Mouse (Mus musculus): ENCODE results near the gene Wbp2. TPM values are rescaled to one million over a fixed set of nuclear protein-coding genes. Genes with fewer than 3 reads are reported as not detected.

Wbp2 gene
- polyA plus RNA-seq, 1 experiment from 2014 or later: 92.4 TPM

DNA sequence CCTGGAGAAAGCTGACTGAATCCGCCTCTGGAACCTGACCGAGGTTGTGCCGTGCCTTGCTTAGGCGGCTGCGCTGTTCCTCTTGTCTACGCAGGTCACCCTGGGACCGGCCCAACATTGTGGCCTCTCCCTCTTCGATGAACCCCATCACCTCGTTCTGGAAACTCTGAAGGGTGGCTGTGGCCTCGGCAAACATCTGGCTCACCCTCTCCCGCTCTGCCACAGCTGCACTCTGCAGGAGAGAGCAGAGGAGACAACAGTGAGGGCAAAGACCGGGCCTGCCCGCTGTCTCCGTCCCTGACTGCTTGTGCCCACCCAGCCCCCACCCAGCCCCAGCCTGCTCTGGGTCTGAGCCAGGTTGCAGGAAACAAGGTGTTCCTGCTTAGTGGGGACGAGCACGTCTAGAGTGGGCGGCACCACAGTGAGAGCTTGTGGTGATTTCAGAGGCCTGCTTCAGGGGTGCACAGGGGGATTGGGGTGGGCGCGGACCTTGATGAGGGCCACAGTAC is 21.0 kb upstream of the Wbp2 start:
- 7% methylated on average over 19 of the region's 19 CpGs for WGBS
- Histone ChIP-seq H3K4me1 (peaks cover 44% of the 10 kb centered on the region), H3K27ac (replicated peaks) (no peak overlapping the region), H3K4me2 (replicated peaks) (no peak overlapping the region), H3K9me3 (no peaks in the 10 kb centered on the region), H3K4me3 (no peak overlapping the region), H3K27me3 (peaks cover 77% of the 10 kb centered on the region), H3K9ac (replicated peaks) (no peak overlapping the region), H3K36me3 (no peaks in the 10 kb centered on the region)
- ATAC-seq (ENCODE audit: low FRiP score, low read depth): no peak

DNA sequence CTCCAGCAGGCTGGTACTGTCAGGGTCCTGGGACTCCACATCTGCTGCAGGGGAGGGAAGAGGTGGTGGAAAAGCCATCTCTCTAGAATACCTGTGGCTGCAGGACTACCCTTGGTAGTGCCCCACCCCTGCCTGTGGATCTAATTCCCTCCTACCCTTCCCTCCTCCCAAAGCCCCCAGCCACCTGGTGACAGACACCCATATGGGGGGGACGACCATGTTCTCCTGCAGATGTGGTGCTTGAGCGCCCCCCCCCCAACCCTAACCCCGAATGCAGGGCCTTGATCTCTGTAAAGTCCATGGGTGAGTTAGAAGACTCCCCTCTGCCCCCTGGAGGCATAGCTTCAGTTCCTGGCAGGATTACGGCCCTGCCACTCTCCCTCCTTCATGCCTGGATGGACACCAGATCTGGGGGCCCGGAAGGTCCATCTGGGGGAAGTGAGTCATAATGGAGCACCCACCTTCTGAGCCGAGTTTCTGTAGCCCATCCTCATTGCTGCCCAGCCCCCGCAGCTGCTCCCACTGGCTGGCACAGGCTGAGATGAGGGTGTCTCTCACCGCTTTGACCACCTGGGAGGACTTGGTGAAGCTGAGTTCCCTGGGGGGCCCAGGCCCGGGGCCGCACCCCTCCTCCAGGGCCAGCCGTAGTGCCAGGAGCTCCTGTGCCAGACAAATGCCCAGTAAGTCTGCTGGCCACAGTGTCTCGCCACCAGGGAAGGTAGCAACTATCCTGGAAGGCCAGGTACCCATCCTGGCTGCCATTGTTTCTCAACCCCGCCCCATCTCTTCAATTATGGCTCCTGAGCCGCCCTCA is 20.4 kb upstream of the Wbp2 start:
- no peak for ATAC-seq (ENCODE audit: low FRiP score, low read depth)
- Histone ChIP-seq H3K4me1 (peaks cover 48% of the 10 kb centered on the region), H3K36me3 (no peaks in the 10 kb centered on the region), H3K4me3 (no peak overlapping the region), H3K27me3 (peaks cover 76% of the 10 kb centered on the region), H3K9me3 (no peaks in the 10 kb centered on the region), H3K27ac (replicated peaks) (no peak overlapping the region), H3K9ac (replicated peaks) (no peak overlapping the region), H3K4me2 (replicated peaks) (no peak overlapping the region)
- WGBS: 13% methylated on average over 14 of the region's 14 CpGs

DNA sequence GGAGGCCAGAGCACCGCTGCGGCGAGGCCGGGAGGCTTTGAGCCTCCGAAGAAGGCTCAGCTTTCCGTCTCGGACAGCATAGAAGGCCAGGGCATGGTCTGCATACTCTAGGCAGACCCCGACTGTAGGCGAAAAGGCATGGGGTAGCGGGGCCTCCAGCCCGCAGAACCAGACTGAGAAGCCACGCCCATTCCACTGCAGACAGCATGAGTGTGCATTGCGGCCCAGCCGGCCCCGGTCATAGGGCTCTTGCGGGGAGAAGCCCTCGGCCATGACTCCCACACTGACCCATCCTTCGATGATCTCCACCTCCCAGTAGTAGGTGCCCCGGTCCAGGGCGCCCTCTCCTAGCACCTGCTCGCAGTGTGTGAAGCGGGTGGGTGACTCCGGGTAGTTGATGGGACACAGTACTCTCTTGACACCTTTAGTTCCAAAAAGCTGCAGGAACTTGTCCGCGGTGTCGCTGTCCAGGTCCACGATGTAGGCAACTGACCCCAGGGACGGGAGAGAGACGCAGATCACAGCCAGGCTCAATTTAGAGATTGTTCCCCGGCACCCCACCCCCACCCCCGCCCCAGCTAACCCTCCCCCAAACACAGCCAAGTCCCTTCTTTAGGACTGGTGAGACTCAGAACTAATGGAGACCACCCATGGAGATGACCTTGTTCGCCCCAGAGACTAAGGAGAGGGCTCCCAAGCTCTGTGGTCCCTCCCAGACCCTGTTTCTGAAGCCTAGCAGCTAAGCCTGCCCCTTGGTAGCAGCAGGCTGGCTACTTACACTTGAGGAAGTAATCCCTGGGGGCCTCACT is 19.6 kb upstream of the Wbp2 start:
- H3K4me1 ChIP-seq: peaks cover 56% of the 10 kb centered on the region
- H3K9me3 ChIP-seq: no peaks in the 10 kb centered on the region
- H3K36me3 ChIP-seq: no peaks in the 10 kb centered on the region
- peaks cover 68% of the 10 kb centered on the region for H3K27me3 ChIP-seq
- no peak overlapping the region for H3K27ac ChIP-seq (replicated peaks)
- H3K4me3 ChIP-seq: no peak overlapping the region
- no peak for ATAC-seq (ENCODE audit: low FRiP score, low read depth)
- H3K4me2 ChIP-seq (replicated peaks): peak overlapping the region; percentile 41
- 0 out of 2 replicates have a peak overlapping the region, but pooled peaks have one; percentile 24 for H3K9ac ChIP-seq (replicated peaks)
- WGBS: 23% methylated on average over 32 of the region's 32 CpGs

DNA sequence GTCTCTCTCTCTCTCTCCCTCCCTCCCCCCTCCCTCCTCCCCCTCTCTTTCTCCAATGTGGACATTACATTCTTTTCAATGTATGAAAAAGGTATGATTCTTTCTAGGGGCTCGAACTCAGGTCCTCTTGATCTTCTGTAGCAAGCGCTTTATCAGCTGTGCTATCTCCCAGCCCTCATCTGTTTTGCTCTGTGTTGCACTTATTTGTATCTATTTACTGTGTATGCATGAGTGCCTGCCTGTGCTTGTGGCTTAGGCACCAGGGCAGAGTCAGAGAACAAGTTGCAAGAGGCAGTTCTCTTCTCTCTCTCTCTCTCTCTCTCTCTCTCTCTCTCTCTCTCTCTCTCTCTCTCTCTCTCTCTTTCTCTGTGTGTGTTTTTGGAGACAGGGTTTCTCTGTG is 18.3 kb upstream of the Wbp2 start:
- Histone ChIP-seq H3K4me2 (replicated peaks) (no peak overlapping the region), H3K27me3 (peaks cover 55% of the 10 kb centered on the region), H3K4me3 (no peak overlapping the region), H3K9me3 (no peaks in the 10 kb centered on the region), H3K4me1 (peaks cover 54% of the 10 kb centered on the region), H3K27ac (replicated peaks) (no peak overlapping the region), H3K36me3 (no peaks in the 10 kb centered on the region), H3K9ac (replicated peaks) (no peak overlapping the region)
- ATAC-seq (ENCODE audit: low FRiP score, low read depth): no peak
- 98% methylated on average over 2 of the region's 2 CpGs for WGBS

GRCm38 (mm10) chr11:116104006-116104646 is 17.3 kb upstream of the Wbp2 start:
- no peak overlapping the region for H3K4me2 ChIP-seq (replicated peaks)
- no peak for ATAC-seq (ENCODE audit: low FRiP score, low read depth)

DNA sequence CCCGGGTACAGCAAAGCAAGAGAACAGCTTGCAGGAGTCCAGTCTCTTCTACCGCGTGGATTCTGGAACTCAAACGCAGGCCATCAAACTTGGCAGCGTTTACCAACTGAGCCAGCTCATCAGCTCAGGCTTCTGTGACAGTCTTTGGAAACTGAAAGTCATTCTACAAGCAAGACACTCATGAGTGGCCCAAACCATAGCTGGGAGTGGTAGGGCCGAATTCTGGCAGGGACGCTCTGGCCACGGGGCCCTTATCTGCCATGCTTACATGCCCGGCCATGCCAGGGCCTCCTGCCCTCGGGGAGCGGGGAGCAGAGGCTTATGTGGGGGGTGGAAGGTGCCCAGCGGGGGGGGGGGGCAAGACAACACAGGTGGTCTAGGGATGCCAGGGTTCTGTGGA is 16.8 kb upstream of the Wbp2 start:
- Histone ChIP-seq H3K9me3 (no peaks in the 10 kb centered on the region), H3K4me2 (replicated peaks) (no peak overlapping the region), H3K36me3 (no peaks in the 10 kb centered on the region), H3K27ac (replicated peaks) (no peak overlapping the region), H3K27me3 (peaks cover 40% of the 10 kb centered on the region), H3K4me3 (no peak overlapping the region), H3K4me1 (peaks cover 41% of the 10 kb centered on the region), H3K9ac (replicated peaks) (no peak overlapping the region)
- WGBS: 89% methylated on average over 11 of the region's 12 CpGs
- ATAC-seq (ENCODE audit: low FRiP score, low read depth): no peak

More at GRCm38 (mm10) chr11:116104006-116104646, 17.3 kb upstream of the Wbp2 start:
- Histone ChIP-seq H3K27me3 (peaks cover 46% of the 10 kb centered on the region), H3K36me3 (no peaks in the 10 kb centered on the region), H3K27ac (replicated peaks) (peak overlapping the region; percentile 11; the same call in 1 of the 2 replicates), H3K4me1 (peaks cover 45% of the 10 kb centered on the region), H3K4me3 (no peak overlapping the region), H3K9me3 (no peaks in the 10 kb centered on the region), H3K9ac (replicated peaks) (no peak overlapping the region)
- WGBS: 52% methylated on average over 14 of the region's 14 CpGs

- no peaks in the 10 kb centered on the region for H3K9me3 ChIP-seq
- peaks cover 37% of the 10 kb centered on the region for H3K4me1 ChIP-seq
- no peaks in the 10 kb centered on the region for H3K36me3 ChIP-seq
- WGBS: 63% methylated on average over 3 of the region's 4 CpGs
- peaks cover 29% of the 10 kb centered on the region for H3K27me3 ChIP-seq
- ATAC-seq (ENCODE audit: low FRiP score, low read depth): no peak
- H3K9ac ChIP-seq (replicated peaks): no peak overlapping the region
- no peak overlapping the region for H3K4me3 ChIP-seq
- no peak overlapping the region for H3K4me2 ChIP-seq (replicated peaks)
- H3K27ac ChIP-seq (replicated peaks): peak overlapping the region; percentile 58
Observed at GRCm38 (mm10) chr11:116102472-116102871, 15.7 kb upstream of the Wbp2 start.

DNA sequence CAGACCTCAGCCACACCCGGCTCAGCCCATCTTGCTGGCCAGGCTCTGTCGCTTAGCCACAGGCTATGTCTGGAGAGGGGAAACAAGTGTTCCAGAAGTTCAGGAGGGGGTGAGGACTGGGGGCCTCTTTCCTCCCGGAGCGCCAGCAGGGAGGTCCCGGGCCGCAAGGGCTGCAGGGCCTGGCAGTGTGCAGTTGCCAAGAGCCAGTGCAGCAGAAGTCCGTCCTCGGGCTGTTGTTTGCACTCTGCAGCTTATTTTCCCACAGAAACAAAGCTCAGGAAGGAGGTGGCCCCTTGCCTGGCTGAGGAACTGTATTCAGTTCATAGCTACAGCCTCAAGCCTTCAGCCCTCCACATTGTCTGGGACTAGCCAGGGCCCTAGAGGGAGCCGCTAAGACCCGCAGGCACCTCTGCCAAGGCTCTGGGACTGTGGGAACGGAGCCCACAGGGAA is 15.2 kb upstream of the Wbp2 start:
- H3K27ac ChIP-seq (replicated peaks): peak overlapping the region; percentile 58
- peaks cover 34% of the 10 kb centered on the region for H3K4me1 ChIP-seq
- peak overlapping the region; percentile 7; the same call in 1 of the 2 replicates for H3K4me2 ChIP-seq (replicated peaks)
- H3K4me3 ChIP-seq: no peak overlapping the region
- 38% methylated on average over 11 of the region's 11 CpGs for WGBS
- peaks cover under 1% of the 10 kb centered on the region; the same call in 1 of the 2 replicates for H3K9me3 ChIP-seq
- ATAC-seq (ENCODE audit: low FRiP score, low read depth): no peak
- peaks cover 24% of the 10 kb centered on the region for H3K27me3 ChIP-seq
- H3K9ac ChIP-seq (replicated peaks): no peak overlapping the region; the same call in 1 of the 2 replicates
- no peaks in the 10 kb centered on the region for H3K36me3 ChIP-seq

- H3K27ac ChIP-seq (replicated peaks): no peak overlapping the region
- WGBS: 79% methylated on average over 7 of the region's 7 CpGs
- peaks cover 23% of the 10 kb centered on the region for H3K4me1 ChIP-seq
- no peak overlapping the region for H3K4me3 ChIP-seq
- ATAC-seq (ENCODE audit: low FRiP score, low read depth): no peak
- no peak overlapping the region for H3K9ac ChIP-seq (replicated peaks)
- peaks cover 5% of the 10 kb centered on the region; the same call in 1 of the 2 replicates for H3K9me3 ChIP-seq
- no peak overlapping the region for H3K4me2 ChIP-seq (replicated peaks)
- no peaks in the 10 kb centered on the region for H3K36me3 ChIP-seq
- peaks cover 13% of the 10 kb centered on the region for H3K27me3 ChIP-seq
Observed at GRCm38 (mm10) chr11:116100839-116101238, 14.0 kb upstream of the Wbp2 start.

DNA sequence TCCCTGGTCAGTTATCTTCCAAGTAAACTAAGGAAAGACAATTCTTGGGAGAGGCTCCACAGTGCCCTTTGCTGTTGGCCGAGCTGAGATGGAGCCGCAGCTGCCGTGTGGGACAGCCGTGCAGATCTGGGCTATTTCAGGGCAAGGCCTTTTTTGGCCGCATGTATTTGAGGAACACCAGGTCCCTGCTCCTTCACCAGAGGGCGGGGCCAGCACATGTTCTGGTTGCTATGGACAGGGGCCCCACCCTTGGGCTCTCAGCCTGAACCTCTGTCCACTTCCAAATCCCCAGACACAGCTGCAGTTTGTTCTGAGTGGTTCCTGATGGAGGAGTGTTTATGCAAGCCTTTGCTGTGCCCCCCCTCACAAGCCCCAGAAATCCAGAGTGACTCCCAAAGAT is 13.6 kb upstream of the Wbp2 start:
- no peak overlapping the region for H3K27ac ChIP-seq (replicated peaks)

GRCm38 (mm10) chr11:116099462-116099861 is 12.7 kb upstream of the Wbp2 start:
- peaks cover 21% of the 10 kb centered on the region for H3K4me1 ChIP-seq
- H3K36me3 ChIP-seq: no peaks in the 10 kb centered on the region
- H3K9me3 ChIP-seq: peaks cover 5% of the 10 kb centered on the region; the same call in 1 of the 2 replicates
- H3K27ac ChIP-seq (replicated peaks): no peak overlapping the region
- WGBS: 87% methylated on average over 6 of the region's 6 CpGs
- no peak for ATAC-seq (ENCODE audit: low FRiP score, low read depth)
- no peak overlapping the region for H3K4me2 ChIP-seq (replicated peaks)
- peaks cover 4% of the 10 kb centered on the region for H3K27me3 ChIP-seq
- H3K4me3 ChIP-seq: no peak overlapping the region
- H3K9ac ChIP-seq (replicated peaks): no peak overlapping the region

More for the DNA sequence above, 13.6 kb upstream of the Wbp2 start:
- Histone ChIP-seq H3K9ac (replicated peaks) (no peak overlapping the region), H3K4me1 (peaks cover 22% of the 10 kb centered on the region), H3K4me3 (no peak overlapping the region), H3K36me3 (no peaks in the 10 kb centered on the region), H3K27me3 (peaks cover 8% of the 10 kb centered on the region), H3K9me3 (peaks cover 5% of the 10 kb centered on the region; the same call in 1 of the 2 replicates), H3K4me2 (replicated peaks) (no peak overlapping the region)
- WGBS: 84% methylated on average over 6 of the region's 6 CpGs
- ATAC-seq (ENCODE audit: low FRiP score, low read depth): no peak

Measured in midbrain, embryonic 12.5 days (tissue).